Mouse (Mus musculus): ENCODE results near the gene Ehd4. TPM values are rescaled to one million over a fixed set of nuclear protein-coding genes. Genes with fewer than 3 reads are reported as not detected.

Ehd4 gene
- polyA plus RNA-seq, 1 experiment from 2014 or later: 336 TPM

Other genes starting within 250 kb of the Ehd4 start
- 3.1 to 4.3 TPM (median 3.8 TPM) in 3 replicates for gene Mapkbp1, start 181.9 kb downstream of the Ehd4 start, polyA plus RNA-seq (2018)
- gene Jmjd7, start 127.1 kb downstream of the Ehd4 start, polyA plus RNA-seq (2018): 1.6 to 3.2 TPM (median 2.6 TPM) in 3 replicates
- gene Gm28042, start 127.1 kb downstream of the Ehd4 start, polyA plus RNA-seq (2018): 0.15 to 0.18 TPM in 2 of 3 replicates, not detected in the other
- 0.15 to 0.17 TPM in 2 of 3 replicates, not detected in the other for gene Pla2g4b, start 121.2 kb downstream of the Ehd4 start, polyA plus RNA-seq (2018)
- not detected in 3 replicates for gene Pla2g4e, start 90.7 kb upstream of the Ehd4 start, polyA plus RNA-seq (2018)
- gene Pla2g4d, start 134.6 kb upstream of the Ehd4 start, polyA plus RNA-seq (2018): not detected in 3 replicates
- not detected in 3 replicates for gene Pla2g4f, start 159.6 kb upstream of the Ehd4 start, polyA plus RNA-seq (2018)
- gene Vps39, start 198.5 kb upstream of the Ehd4 start, polyA plus RNA-seq (2018): 36.5 to 75.0 TPM (median 54.4 TPM) in 3 replicates
- 6.3 to 14.6 TPM (median 9.9 TPM) in 3 replicates for gene Ganc, start 249.3 kb upstream of the Ehd4 start, polyA plus RNA-seq (2018)
- gene Tmem87a, start 249.5 kb upstream of the Ehd4 start, polyA plus RNA-seq (2018): 38.8 to 52.5 TPM (median 44.9 TPM) in 3 replicates

Measured in macrophage (primary cell).